Mouse (Mus musculus): ENCODE measurements around the gene Drosha. TPM values are rescaled to one million over a fixed set of nuclear protein-coding genes. Genes with fewer than 3 reads are reported as not detected.
"Not testable (repeated sequence)": the region's sequence is repeated elsewhere in the genome, so short reads cannot be mapped to it uniquely, and the experiment has no call there.

The Drosha gene
- polyA plus RNA-seq, 1 experiment = 50.3 TPM

DNA sequence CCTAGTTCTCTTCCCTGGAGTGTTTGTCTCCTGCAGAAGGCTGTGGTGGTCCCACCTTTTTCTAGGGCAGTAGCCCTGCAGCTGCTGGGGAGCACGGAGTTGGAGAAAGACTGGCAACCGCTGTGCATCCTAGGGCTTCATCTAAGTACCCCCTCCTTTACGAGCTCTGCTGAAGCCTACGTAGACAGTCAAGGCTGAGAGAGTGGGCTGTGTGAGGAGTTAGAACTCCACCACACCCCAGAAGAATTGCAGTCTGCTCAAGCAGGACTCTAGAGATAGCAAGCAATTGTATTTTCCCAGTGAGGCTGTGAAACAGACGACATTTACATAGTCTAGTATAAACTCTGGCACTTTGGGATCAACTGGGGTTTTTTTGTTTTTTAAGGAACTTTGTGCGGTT is 79.8 kb downstream of the Drosha start:
- Histone ChIP-seq H3K27me3 (ENCODE audit: control insufficient read depth, insufficient read depth, low read length) (no peaks in the 10 kb centered on the region), H3K4me3 (replicated peaks; ENCODE audit: insufficient read depth, low read depth, low read length) (no peak overlapping the region), H3K4me1 (ENCODE audit: control insufficient read depth, insufficient read depth, low read length) (no peaks in the 10 kb centered on the region), H3K27ac (ENCODE audit: insufficient read depth, low read length) (no peak overlapping the region)
- WGBS = 90% methylated on average over 6 of the region's 6 CpGs
- TF ChIP-seq CTCF (IDR thresholded peaks at IDR 0.05; ENCODE audit: borderline replicate concordance, insufficient read depth, low read depth, low read length) = no peak
- no peak for TF ChIP-seq POLR2A (IDR thresholded peaks at IDR 0.05; ENCODE audit: borderline replicate concordance, insufficient read depth, low read length)
- no peak for DNase-seq

DNA sequence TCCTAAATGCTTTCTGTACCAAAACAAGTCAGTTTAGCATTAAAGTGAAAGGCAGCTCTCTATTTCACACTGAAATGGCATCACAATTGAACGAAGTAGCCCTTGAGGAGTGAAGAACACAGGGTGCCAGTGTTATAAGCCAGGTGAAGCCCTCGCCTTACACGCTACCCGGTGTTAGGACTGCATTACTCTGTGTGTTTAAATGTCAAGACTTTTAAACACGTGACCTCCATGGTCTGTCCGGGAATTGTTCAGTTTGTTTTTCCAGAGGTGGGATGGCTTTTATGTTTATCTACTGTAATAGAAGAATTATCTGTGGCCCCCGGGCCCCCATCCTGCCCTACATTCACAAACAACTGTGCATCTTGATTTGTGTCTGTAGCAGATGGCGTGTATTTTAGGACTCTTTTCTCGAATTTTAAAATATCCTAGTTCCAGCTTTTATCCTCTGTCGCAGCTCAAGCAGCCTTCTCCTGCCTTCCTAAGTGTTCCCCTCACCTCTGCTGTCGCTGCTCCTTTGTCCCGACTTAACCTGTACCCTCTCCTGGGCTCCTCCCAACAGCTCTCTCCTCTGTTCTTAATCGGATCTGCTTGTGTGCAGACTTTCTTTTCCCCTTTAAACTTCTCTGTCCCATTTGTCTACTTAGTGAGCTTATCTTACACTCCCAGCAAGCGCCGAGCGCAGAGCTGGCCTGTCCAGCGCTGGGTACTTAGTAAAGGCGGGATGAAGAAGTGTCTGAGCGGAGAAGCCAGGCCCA is 83.5 kb downstream of the Drosha start:
- H3K4me1 ChIP-seq (ENCODE audit: control insufficient read depth, insufficient read depth, low read length) = no peaks in the 10 kb centered on the region
- DNase-seq = no peak
- H3K4me3 ChIP-seq (replicated peaks; ENCODE audit: insufficient read depth, low read depth, low read length) = no peak overlapping the region
- H3K27ac ChIP-seq (ENCODE audit: insufficient read depth, low read length) = no peak overlapping the region
- H3K27me3 ChIP-seq (ENCODE audit: control insufficient read depth, insufficient read depth, low read length) = no peaks in the 10 kb centered on the region
- no peak for TF ChIP-seq CTCF (IDR thresholded peaks at IDR 0.05; ENCODE audit: borderline replicate concordance, insufficient read depth, low read depth, low read length)
- TF ChIP-seq POLR2A (IDR thresholded peaks at IDR 0.05; ENCODE audit: borderline replicate concordance, insufficient read depth, low read length) = no peak
- WGBS = 89% methylated on average over 19 of the region's 19 CpGs

DNA sequence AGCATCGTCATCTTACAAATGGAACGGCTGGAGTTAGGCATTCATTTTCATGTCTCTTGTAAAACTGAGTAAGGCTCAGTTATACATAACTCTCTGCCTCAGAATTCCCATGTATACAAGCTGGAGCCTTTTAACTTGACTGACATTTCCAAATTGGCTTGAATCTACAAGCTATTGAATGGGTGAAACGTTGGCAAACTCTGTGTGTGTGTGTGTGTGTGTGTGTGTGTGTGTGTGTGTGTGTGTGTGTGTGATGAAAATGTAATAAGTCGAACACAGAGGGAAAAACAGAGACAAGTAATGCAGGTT is 84.1 kb downstream of the Drosha start:
- DNase-seq = no peak
- no peak overlapping the region for H3K4me3 ChIP-seq (replicated peaks; ENCODE audit: insufficient read depth, low read depth, low read length)
- no peaks in the 10 kb centered on the region for H3K4me1 ChIP-seq (ENCODE audit: control insufficient read depth, insufficient read depth, low read length)
- 55% methylated on average over 4 of the region's 4 CpGs for WGBS
- no peak overlapping the region for H3K27ac ChIP-seq (ENCODE audit: insufficient read depth, low read length)
- TF ChIP-seq POLR2A (IDR thresholded peaks at IDR 0.05; ENCODE audit: borderline replicate concordance, insufficient read depth, low read length) (no peak), CTCF (IDR thresholded peaks at IDR 0.05; ENCODE audit: borderline replicate concordance, insufficient read depth, low read depth, low read length) (no peak)
- H3K27me3 ChIP-seq (ENCODE audit: control insufficient read depth, insufficient read depth, low read length) = no peaks in the 10 kb centered on the region

DNA sequence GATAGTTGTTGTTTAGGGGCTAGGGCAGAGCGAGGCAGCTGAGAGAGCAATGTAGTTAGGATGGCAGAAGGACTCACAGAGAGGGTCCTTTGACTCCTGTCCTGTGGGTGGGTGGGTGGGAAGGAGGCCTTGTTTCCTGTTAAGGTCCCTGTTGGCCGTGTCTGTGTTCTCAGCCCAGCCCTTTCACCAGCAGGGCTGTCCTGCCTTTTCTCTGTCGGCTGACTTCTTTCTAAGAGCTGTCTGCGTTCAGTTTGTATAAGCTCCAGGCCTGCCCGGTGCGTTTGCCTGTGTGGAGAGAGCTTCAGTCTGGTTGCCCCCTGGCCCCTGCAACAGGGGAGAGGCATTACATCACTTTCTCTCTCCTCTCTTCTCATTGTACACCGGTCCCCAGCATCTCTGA is 84.6 kb downstream of the Drosha start:
- no peak for DNase-seq
- Histone ChIP-seq H3K4me3 (replicated peaks; ENCODE audit: insufficient read depth, low read depth, low read length) (no peak overlapping the region), H3K27me3 (ENCODE audit: control insufficient read depth, insufficient read depth, low read length) (no peaks in the 10 kb centered on the region), H3K4me1 (ENCODE audit: control insufficient read depth, insufficient read depth, low read length) (no peaks in the 10 kb centered on the region), H3K27ac (ENCODE audit: insufficient read depth, low read length) (no peak overlapping the region)
- WGBS = 79% methylated on average over 7 of the region's 7 CpGs
- no peak for TF ChIP-seq POLR2A (IDR thresholded peaks at IDR 0.05; ENCODE audit: borderline replicate concordance, insufficient read depth, low read length)
- no peak for TF ChIP-seq CTCF (IDR thresholded peaks at IDR 0.05; ENCODE audit: borderline replicate concordance, insufficient read depth, low read depth, low read length)

DNA sequence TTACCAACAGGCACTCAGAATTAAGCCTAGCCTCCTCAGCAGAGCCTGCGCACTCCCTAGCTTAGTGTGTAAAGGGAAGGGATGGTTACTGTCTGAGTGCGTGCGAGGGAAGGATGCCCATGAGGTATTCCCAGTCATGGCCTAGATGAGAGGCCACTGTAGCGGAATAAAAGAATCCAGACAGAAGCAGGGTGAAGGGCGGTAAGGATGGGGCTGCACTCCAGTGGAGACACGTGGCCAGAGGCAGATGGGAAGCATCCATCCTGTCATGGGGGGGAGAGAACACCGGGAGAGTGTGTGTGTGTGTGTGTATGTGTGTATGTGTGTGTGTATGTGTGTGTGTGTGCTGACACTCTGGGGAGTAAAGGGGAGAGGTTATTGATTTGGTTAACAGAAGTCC is 86.5 kb downstream of the Drosha start:
- Histone ChIP-seq H3K4me3 (replicated peaks; ENCODE audit: insufficient read depth, low read depth, low read length) (no peak overlapping the region), H3K27me3 (ENCODE audit: control insufficient read depth, insufficient read depth, low read length) (no peaks in the 10 kb centered on the region), H3K4me1 (ENCODE audit: control insufficient read depth, insufficient read depth, low read length) (no peaks in the 10 kb centered on the region), H3K27ac (ENCODE audit: insufficient read depth, low read length) (no peak overlapping the region)
- TF ChIP-seq POLR2A (IDR thresholded peaks at IDR 0.05; ENCODE audit: borderline replicate concordance, insufficient read depth, low read length) = no peak
- TF ChIP-seq CTCF (IDR thresholded peaks at IDR 0.05; ENCODE audit: borderline replicate concordance, insufficient read depth, low read depth, low read length) = no peak
- DNase-seq = no peak
- 46% methylated on average over 7 of the region's 7 CpGs for WGBS

DNA sequence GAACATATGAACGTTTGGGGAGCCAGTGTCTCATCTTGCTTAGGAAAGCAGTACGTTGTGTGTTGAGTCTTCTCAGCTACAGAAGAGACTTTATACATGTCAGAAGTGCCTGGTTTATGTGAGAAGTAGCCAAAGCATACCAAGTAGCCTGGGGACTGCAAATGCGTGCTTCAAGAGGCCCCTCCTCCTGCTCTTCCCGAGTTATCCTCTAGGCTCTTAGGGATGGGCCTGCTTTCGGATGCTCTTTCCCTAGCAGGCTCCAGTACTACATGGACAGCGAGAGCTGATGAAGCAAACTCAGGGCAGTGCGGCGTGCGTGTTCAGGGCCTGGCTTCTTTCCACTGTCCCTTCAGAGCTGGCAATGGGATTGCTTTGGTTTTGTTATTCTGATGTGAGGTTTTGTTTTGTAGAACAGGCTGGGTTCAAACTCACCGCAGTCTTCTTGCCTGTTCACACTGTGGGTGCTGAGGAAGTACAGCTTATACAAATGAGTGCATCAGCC is 91.8 kb downstream of the Drosha start:
- H3K27ac ChIP-seq (ENCODE audit: insufficient read depth, low read length) = no peak overlapping the region
- TF ChIP-seq POLR2A (IDR thresholded peaks at IDR 0.05; ENCODE audit: borderline replicate concordance, insufficient read depth, low read length) (no peak), CTCF (IDR thresholded peaks at IDR 0.05; ENCODE audit: borderline replicate concordance, insufficient read depth, low read depth, low read length) (no peak)
- no peak overlapping the region for H3K4me3 ChIP-seq (replicated peaks; ENCODE audit: insufficient read depth, low read depth, low read length)
- H3K27me3 ChIP-seq (ENCODE audit: control insufficient read depth, insufficient read depth, low read length) = no peaks in the 10 kb centered on the region
- H3K4me1 ChIP-seq (ENCODE audit: control insufficient read depth, insufficient read depth, low read length) = no peaks in the 10 kb centered on the region
- 54% methylated on average over 10 of the region's 10 CpGs for WGBS
- no peak for DNase-seq

DNA sequence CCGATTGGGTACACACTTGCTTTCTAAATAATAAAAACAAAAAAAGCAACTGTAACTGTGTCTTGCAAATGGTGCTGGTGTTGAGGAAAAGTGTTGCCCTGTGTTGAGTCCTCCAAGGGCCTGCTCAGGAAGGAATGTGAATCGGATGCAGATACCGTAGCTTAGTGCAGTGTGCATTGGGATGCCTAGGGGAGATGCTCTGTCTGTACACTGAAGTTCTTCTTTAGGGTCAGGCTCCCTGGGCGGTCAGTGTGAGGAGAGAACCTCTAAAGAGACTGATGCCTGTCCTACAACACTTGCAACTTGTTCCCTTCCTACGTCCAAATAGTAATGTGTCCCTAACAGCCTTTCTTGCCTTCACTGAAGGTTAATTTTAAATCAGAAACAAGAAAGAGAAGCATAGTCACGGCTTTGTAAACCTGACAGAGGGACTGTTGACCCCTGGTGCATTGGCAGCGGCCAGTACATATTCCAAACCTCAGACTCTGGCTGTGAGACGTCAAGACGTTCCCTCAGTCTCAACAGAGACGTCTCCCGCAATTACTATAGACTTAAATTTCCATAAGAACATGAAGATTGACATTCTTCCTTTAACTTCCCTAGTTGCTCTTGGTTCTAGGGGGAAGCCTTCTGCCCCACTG is 94.8 kb downstream of the Drosha start:
- H3K4me3 ChIP-seq (replicated peaks; ENCODE audit: insufficient read depth, low read depth, low read length); H3K4me1 ChIP-seq (ENCODE audit: control insufficient read depth, insufficient read depth, low read length); H3K27ac ChIP-seq (ENCODE audit: insufficient read depth, low read length); H3K27me3 ChIP-seq (ENCODE audit: control insufficient read depth, insufficient read depth, low read length); DNase-seq: not testable (repeated sequence)
- 59% methylated on average over 11 of the region's 11 CpGs for WGBS
